Mouse (Mus musculus): ENCODE measurements around the gene Fbln2. TPM values are rescaled to one million over a fixed set of nuclear protein-coding genes. Genes with fewer than 3 reads are reported as not detected.

Fbln2 gene
- polyA plus RNA-seq, 1 experiment from 2014 or later: 156 TPM

- H3K27ac ChIP-seq: no peak overlapping the region
- no peaks in the 10 kb centered on the region for H3K9me3 ChIP-seq (replicated peaks)
- 56% methylated on average over 1 of the region's 1 CpGs for WGBS
These were observed 19.3 kb upstream of the Fbln2 start for GRCm38 (mm10) chr6:91192851-91193545.

GRCm38 (mm10) chr6:91198456-91198855, 13.8 kb upstream of the Fbln2 start:
- no peak overlapping the region for H3K9ac ChIP-seq
- 70% methylated on average over 2 of the region's 2 CpGs for WGBS
- H3K4me1 ChIP-seq (replicated peaks): peaks cover 33% of the 10 kb centered on the region
- no peak overlapping the region for H3K4me2 ChIP-seq
- no peak overlapping the region for H3K27ac ChIP-seq
- ATAC-seq (replicated peaks; ENCODE audit: insufficient number of reproducible peaks, insufficient read depth, low FRiP score, low read depth): no peak
- no peak overlapping the region for H3K4me3 ChIP-seq
- no peaks in the 10 kb centered on the region for H3K36me3 ChIP-seq
- peaks cover 22% of the 10 kb centered on the region for H3K27me3 ChIP-seq
- H3K9me3 ChIP-seq (replicated peaks): no peaks in the 10 kb centered on the region

More at GRCm38 (mm10) chr6:91192851-91193545, 19.3 kb upstream of the Fbln2 start:
- H3K36me3 ChIP-seq: no peaks in the 10 kb centered on the region
- H3K4me3 ChIP-seq: no peak overlapping the region
- H3K4me1 ChIP-seq (replicated peaks): peaks cover 7% of the 10 kb centered on the region
- H3K27me3 ChIP-seq: peaks cover 11% of the 10 kb centered on the region; the same call in 1 of the 2 replicates
- H3K4me2 ChIP-seq: no peak overlapping the region
- no peak overlapping the region for H3K9ac ChIP-seq
- no peak for ATAC-seq (replicated peaks; ENCODE audit: insufficient number of reproducible peaks, insufficient read depth, low FRiP score, low read depth)

- Histone ChIP-seq H3K9ac (no peak overlapping the region), H3K27me3 (peaks cover 22% of the 10 kb centered on the region), H3K9me3 (replicated peaks) (no peaks in the 10 kb centered on the region), H3K4me2 (no peak overlapping the region), H3K36me3 (no peaks in the 10 kb centered on the region), H3K4me3 (no peak overlapping the region), H3K27ac (peak overlapping the region; percentile 59), H3K4me1 (replicated peaks) (peaks cover 41% of the 10 kb centered on the region)
- peak; percentile 63; the same call in 1 of the 2 replicates for ATAC-seq (replicated peaks; ENCODE audit: insufficient number of reproducible peaks, insufficient read depth, low FRiP score, low read depth)
- WGBS: 31% methylated on average over 8 of the region's 8 CpGs
These were observed 11.6 kb upstream of the Fbln2 start for GRCm38 (mm10) chr6:91200429-91201188.

GRCm38 (mm10) chr6:91201881-91202341, 10.3 kb upstream of the Fbln2 start:
- Histone ChIP-seq H3K4me1 (replicated peaks) (peaks cover 42% of the 10 kb centered on the region), H3K4me3 (no peak overlapping the region), H3K27me3 (peaks cover 18% of the 10 kb centered on the region), H3K36me3 (no peaks in the 10 kb centered on the region), H3K4me2 (no peak overlapping the region), H3K27ac (peak overlapping the region; percentile 59), H3K9ac (no peak overlapping the region), H3K9me3 (replicated peaks) (no peaks in the 10 kb centered on the region)
- 53% methylated on average over 8 of the region's 8 CpGs for WGBS
- no peak for ATAC-seq (replicated peaks; ENCODE audit: insufficient number of reproducible peaks, insufficient read depth, low FRiP score, low read depth)

GRCm38 (mm10) chr6:91202571-91202970, 9.7 kb upstream of the Fbln2 start:
- Histone ChIP-seq H3K27ac (no peak overlapping the region), H3K4me3 (no peak overlapping the region), H3K27me3 (peaks cover 16% of the 10 kb centered on the region), H3K36me3 (no peaks in the 10 kb centered on the region), H3K9me3 (replicated peaks) (no peaks in the 10 kb centered on the region), H3K4me1 (replicated peaks) (peaks cover 44% of the 10 kb centered on the region), H3K4me2 (no peak overlapping the region), H3K9ac (no peak overlapping the region)
- no peak for ATAC-seq (replicated peaks; ENCODE audit: insufficient number of reproducible peaks, insufficient read depth, low FRiP score, low read depth)
- 68% methylated on average over 4 of the region's 4 CpGs for WGBS

GRCm38 (mm10) chr6:91205346-91205745, 6.9 kb upstream of the Fbln2 start:
- no peaks in the 10 kb centered on the region for H3K36me3 ChIP-seq
- no peak for ATAC-seq (replicated peaks; ENCODE audit: insufficient number of reproducible peaks, insufficient read depth, low FRiP score, low read depth)
- no peak overlapping the region for H3K9ac ChIP-seq
- H3K4me1 ChIP-seq (replicated peaks): peaks cover 64% of the 10 kb centered on the region
- H3K27me3 ChIP-seq: no peaks in the 10 kb centered on the region
- H3K4me2 ChIP-seq: no peak overlapping the region
- H3K4me3 ChIP-seq: no peak overlapping the region
- 46% methylated on average over 3 of the region's 3 CpGs for WGBS
- H3K9me3 ChIP-seq (replicated peaks): no peaks in the 10 kb centered on the region
- no peak overlapping the region for H3K27ac ChIP-seq

GRCm38 (mm10) chr6:91205791-91206190, 6.5 kb upstream of the Fbln2 start:
- WGBS: 43% methylated on average over 5 of the region's 5 CpGs
- H3K9me3 ChIP-seq (replicated peaks): no peaks in the 10 kb centered on the region
- H3K27ac ChIP-seq: no peak overlapping the region
- H3K27me3 ChIP-seq: no peaks in the 10 kb centered on the region
- 0 out of 2 replicates have a peak overlapping the region, but pooled peaks have one; percentile 0 for H3K9ac ChIP-seq
- H3K36me3 ChIP-seq: no peaks in the 10 kb centered on the region
- no peak overlapping the region for H3K4me2 ChIP-seq
- ATAC-seq (replicated peaks; ENCODE audit: insufficient number of reproducible peaks, insufficient read depth, low FRiP score, low read depth): no peak
- no peak overlapping the region for H3K4me3 ChIP-seq
- peaks cover 64% of the 10 kb centered on the region for H3K4me1 ChIP-seq (replicated peaks)

- Histone ChIP-seq H3K4me1 (replicated peaks) (peaks cover 61% of the 10 kb centered on the region), H3K36me3 (no peaks in the 10 kb centered on the region), H3K9ac (no peak overlapping the region), H3K4me3 (no peak overlapping the region), H3K4me2 (no peak overlapping the region), H3K27ac (no peak overlapping the region), H3K9me3 (replicated peaks) (no peaks in the 10 kb centered on the region), H3K27me3 (no peaks in the 10 kb centered on the region)
- ATAC-seq (replicated peaks; ENCODE audit: insufficient number of reproducible peaks, insufficient read depth, low FRiP score, low read depth): no peak
- 75% methylated on average over 3 of the region's 3 CpGs for WGBS
These were observed 4.8 kb upstream of the Fbln2 start for GRCm38 (mm10) chr6:91207491-91207890.

GRCm38 (mm10) chr6:91209780-91210179, 2.5 kb upstream of the Fbln2 start:
- WGBS: 26% methylated on average over 2 of the region's 2 CpGs
- no peaks in the 10 kb centered on the region for H3K9me3 ChIP-seq (replicated peaks)
- peaks cover 77% of the 10 kb centered on the region for H3K4me1 ChIP-seq (replicated peaks)
- H3K27me3 ChIP-seq: peaks cover 15% of the 10 kb centered on the region
- H3K4me3 ChIP-seq: no peak overlapping the region
- no peak overlapping the region for H3K9ac ChIP-seq
- ATAC-seq (replicated peaks; ENCODE audit: insufficient number of reproducible peaks, insufficient read depth, low FRiP score, low read depth): no peak
- H3K27ac ChIP-seq: peak overlapping the region; percentile 81
- H3K36me3 ChIP-seq: no peaks in the 10 kb centered on the region
- H3K4me2 ChIP-seq: no peak overlapping the region

GRCm38 (mm10) chr6:91210852-91211251, 1.4 kb upstream of the Fbln2 start:
- WGBS: 1% methylated on average over 3 of the region's 3 CpGs
- Histone ChIP-seq H3K9ac (no peak overlapping the region), H3K9me3 (replicated peaks) (no peaks in the 10 kb centered on the region), H3K4me1 (replicated peaks) (peaks cover 73% of the 10 kb centered on the region), H3K27me3 (peaks cover 22% of the 10 kb centered on the region), H3K4me3 (no peak overlapping the region), H3K27ac (peak overlapping the region; percentile 81), H3K36me3 (no peaks in the 10 kb centered on the region), H3K4me2 (no peak overlapping the region)
- peak; percentile 78 for ATAC-seq (replicated peaks; ENCODE audit: insufficient number of reproducible peaks, insufficient read depth, low FRiP score, low read depth)

- peak overlapping the region; percentile 47 for H3K27ac ChIP-seq
- H3K36me3 ChIP-seq: no peaks in the 10 kb centered on the region
- peak overlapping the region; percentile 75 for H3K4me2 ChIP-seq
- peaks cover 22% of the 10 kb centered on the region for H3K27me3 ChIP-seq
- H3K9ac ChIP-seq: peak overlapping the region; percentile 51
- no peaks in the 10 kb centered on the region for H3K9me3 ChIP-seq (replicated peaks)
- H3K4me1 ChIP-seq (replicated peaks): peaks cover 77% of the 10 kb centered on the region
- WGBS: 1% methylated on average over 29 of the region's 29 CpGs
- peak overlapping the region; percentile 55 for H3K4me3 ChIP-seq
- ATAC-seq (replicated peaks; ENCODE audit: insufficient number of reproducible peaks, insufficient read depth, low FRiP score, low read depth): peak; percentile 38
These were observed 316 bp downstream of the Fbln2 start for GRCm38 (mm10) chr6:91212571-91212970.
